14 mouse cellular contexts compared by ENCODE assay signal in the genomic region with DNA sequence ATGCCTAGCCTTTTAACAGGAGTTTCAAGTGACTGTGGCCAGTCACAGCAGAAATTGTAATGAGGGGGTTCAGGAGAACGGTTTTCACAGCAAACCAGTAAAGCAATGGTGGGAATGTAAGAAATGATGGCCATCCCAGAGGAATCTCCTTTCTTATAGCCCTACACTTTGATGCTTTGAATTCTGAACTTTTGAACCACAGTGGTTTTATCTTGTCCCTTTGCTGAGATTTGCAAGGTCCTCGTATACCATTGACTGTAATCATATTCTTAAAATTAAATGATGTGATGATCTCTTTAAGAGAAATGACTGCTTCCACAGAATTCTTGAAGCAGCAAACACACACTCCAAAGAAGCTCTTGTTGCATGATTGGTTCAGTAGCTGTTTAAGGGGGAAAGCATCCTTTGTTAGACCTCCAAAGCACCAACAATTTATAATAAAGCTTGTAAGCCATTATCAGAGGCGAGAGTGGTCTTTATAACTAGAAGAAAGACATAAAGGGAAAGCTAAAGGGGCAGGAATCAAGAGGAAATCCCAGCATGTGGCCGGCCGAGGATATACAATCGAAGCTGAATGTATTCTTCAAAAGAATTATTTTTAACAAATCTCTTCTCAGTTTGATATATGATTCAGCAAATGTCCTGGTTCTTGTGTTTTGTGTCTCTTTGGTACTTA. TPM values are rescaled to one million over a fixed set of nuclear protein-coding genes. Genes with fewer than 3 reads are reported as not detected.
"Had no signal": no experiment of that assay in that cellular context is flagged by ENCODE, and none has a peak within 500 bp of the region (broad histone marks: within the 10 kb centered on the region; RNA-seq: fewer than 3 reads in every experiment).

No protein-coding gene starts in this region.

- H3K27ac ChIP-seq: kidney, postnatal 0 days; layer of hippocampus, adult 2 months; limb, embryonic 13.5 days; liver, embryonic 14.5 days; neural tube, embryonic 13.5 days had no signal

- H3K36me3 ChIP-seq: limb, embryonic 13.5 days; neural tube, embryonic 13.5 days had no signal

- H3K4me1 ChIP-seq: neural tube, embryonic 13.5 days had no signal

- H3K4me2 ChIP-seq: limb, embryonic 13.5 days; neural tube, embryonic 13.5 days had no signal

- DNase-seq: kidney, adult 18-20 months; kidney, postnatal 4 days; left cerebral cortex, postnatal 4 days; lung, adult 18-20 months; right cerebral cortex, adult 18-20 months; right cerebral cortex, postnatal 25 days; thymus, postnatal 36 days had no signal

- H3K9me3 ChIP-seq: limb, embryonic 13.5 days; neural tube, embryonic 13.5 days had no signal

- ATAC-seq: midbrain, embryonic 16.5 days had no signal

- H3K4me3 ChIP-seq: layer of hippocampus, adult 2 months; limb, embryonic 13.5 days; neural tube, embryonic 13.5 days had no signal

- H3K9ac ChIP-seq: limb, embryonic 13.5 days; liver, embryonic 14.5 days; neural tube, embryonic 13.5 days had no signal

- H3K27me3 ChIP-seq: limb, embryonic 13.5 days; neural tube, embryonic 13.5 days had no signal

RNA-seq across cellular contexts. Expression of gene Robo2, which starts 56.3 kb away (rescaled TPM):
- total RNA-seq: megakaryocyte-erythroid progenitor cell, adult 5-6 weeks had no signal
